Mouse (Mus musculus) left cerebral cortex, postnatal 4 days (tissue): ENCODE results near the gene Cnnm4. TPM values are rescaled to one million over a fixed set of nuclear protein-coding genes. Genes with fewer than 3 reads are reported as not detected.

Experiments
- DNase-seq: peaks from one replicate; pipeline ENCODE4 v3.0.0-alpha.2; 2022
- intact Hi-C: fragments of 180-260 bp; cut with DNase I; formaldehyde crosslinking; loops from one replicate; pipeline ENCODE4 v1.15.1; 2025
- microRNA-seq: library from miRNA; unstranded; fragments of <30 nt; microRNA quantifications from one replicate; pipeline ENCODE4 v1.2.0, GENCODE M21; 2022
- total RNA-seq, 2 experiments: library from RNA; stranded (reverse); gene quantifications; 2 replicates each; pipeline ENCODE4 v1.2.3; 2021

Gene Cnnm4
- total RNA-seq, 2 experiments from 2014 or later: 13.6 to 14.3 TPM

DNA sequence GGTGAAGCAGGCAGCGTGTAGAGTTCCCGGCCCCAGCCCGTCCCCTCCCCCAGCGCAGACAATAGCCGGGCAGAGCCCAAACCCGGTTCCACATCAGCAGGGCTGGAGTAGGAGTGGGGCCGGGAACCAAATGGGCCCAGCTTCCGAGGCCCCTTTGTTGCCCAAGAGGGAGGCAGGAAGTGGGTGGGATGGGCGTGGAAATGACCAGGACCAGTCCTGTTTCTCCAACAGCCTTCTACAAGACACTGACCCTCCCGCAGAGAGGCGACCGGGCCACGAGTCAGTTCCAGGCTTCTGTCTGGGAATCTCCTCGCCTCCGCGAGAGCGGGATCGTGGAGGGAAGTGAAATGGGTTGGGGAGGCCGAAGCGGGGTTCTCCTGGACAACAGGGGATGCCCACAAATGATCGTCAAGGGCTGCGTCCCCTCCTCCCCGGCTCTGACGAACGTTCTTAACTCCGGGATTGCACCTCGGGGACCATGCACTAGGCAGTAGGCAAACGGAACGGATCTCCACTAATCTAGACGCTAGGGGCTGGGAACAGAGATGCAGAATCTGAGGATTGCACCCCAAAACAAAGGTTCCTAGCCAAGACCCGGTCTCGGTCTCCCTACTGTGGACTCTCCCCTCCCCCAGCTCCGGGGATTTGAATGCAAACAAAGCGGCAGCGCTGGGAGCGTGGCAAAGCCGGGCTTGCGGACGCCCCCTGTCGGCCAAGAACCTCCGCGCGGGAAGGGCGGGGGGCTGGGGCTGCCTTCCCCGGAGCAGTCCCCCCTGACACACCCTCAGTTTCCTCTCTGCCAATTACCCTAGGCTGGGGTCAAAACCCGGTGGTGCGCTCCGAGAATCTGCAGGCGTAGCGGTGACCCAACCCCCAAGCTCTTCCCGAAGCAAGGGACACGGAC, 85.4 kb downstream of the Cnnm4 start:
- peak; percentile 99 for DNase-seq
- intact Hi-C loops: loop anchor here (5.0 to 10.0 kb wide), 2 partner anchors 78 to 125 kb away; partner anchors contain the start of gene Fam178b

DNA sequence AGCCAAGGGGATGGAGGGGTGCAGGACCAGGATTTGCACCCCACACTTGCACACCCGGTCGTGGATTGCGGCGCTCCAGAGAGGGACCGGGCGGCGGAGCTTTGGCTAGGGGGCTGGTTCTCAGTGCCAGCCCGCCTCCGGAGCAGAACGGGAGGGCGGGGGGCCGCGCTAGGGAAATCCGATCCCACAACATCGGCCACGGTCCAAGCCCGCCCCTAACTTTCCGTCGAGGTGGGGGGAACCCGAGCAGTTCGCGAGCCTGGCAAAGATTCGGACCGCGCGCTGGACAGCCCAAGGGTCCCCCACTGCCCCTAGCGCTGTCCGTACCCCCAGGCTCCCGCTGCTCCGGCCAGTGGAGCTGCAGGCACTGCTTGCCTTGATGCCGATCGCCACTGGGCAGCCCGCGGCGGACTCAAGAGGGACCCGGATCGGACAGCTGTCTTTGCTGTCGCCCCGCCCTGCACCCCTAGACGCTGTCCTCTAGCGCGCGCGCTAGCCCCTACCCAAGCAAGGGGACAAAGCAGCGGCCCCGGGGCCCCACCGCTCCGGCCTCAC, 86.1 kb downstream of the Cnnm4 start:
- intact Hi-C loops: loop anchor here (5.0 to 10.0 kb wide), 2 partner anchors 77 to 125 kb away; partner anchors contain the start of gene Fam178b

More for the DNA sequence above, 86.1 kb downstream of the Cnnm4 start:
- DNase-seq: peak; percentile 92

Small RNAs within 50 kb of the gene (microRNA-seq; reads per million reads assigned to microRNA genes)
- gene Gm47280: not detected

Other genes with a start within 250 kb of the Cnnm4 start
- gene Uggt1, start 226.9 kb upstream of the Cnnm4 start, total RNA-seq: 10 to 100 TPM; 54.7 to 56.0 TPM
- under 1 TPM; 0.34 to 0.56 TPM for gene Neurl3, start 196.9 kb upstream of the Cnnm4 start, total RNA-seq
- gene Arid5a, start 163.9 kb upstream of the Cnnm4 start, total RNA-seq: 1 to 10 TPM; 7.6 to 7.7 TPM
- 10 to 100 TPM; 61.4 to 67.1 TPM for gene Kansl3, start 102.4 kb upstream of the Cnnm4 start, total RNA-seq
- gene Fer1l5, start 99.3 kb upstream of the Cnnm4 start, total RNA-seq: under 1 TPM in 1 of 2 experiments, not detected in 1; 0.08 TPM
- 10 to 100 TPM; 40.7 to 45.7 TPM for gene Lman2l, start 26.3 kb upstream of the Cnnm4 start, total RNA-seq
- gene Cnnm3, start 40.2 kb downstream of the Cnnm4 start, total RNA-seq: 10 to 100 TPM; 39.3 to 40.0 TPM
- gene Ankrd23, start 65.3 kb downstream of the Cnnm4 start, total RNA-seq: 1 to 10 TPM; 8.3 to 8.6 TPM
- gene Gm42417, start 67.8 kb downstream of the Cnnm4 start, total RNA-seq: not detected
- 10 to 100 TPM; 13.4 to 15.1 TPM for gene Ankrd39, start 75.8 kb downstream of the Cnnm4 start, total RNA-seq
- 10 to 100 TPM; 60.5 to 65.4 TPM for gene Sema4c, start 86.7 kb downstream of the Cnnm4 start, total RNA-seq
- not detected for gene Fam178b, start 211.6 kb downstream of the Cnnm4 start, total RNA-seq
- gene Cox5b, start 219.8 kb downstream of the Cnnm4 start, total RNA-seq: 100 to 1,000 TPM; 457 to 466 TPM
- 1 to 10 TPM in 1 of 2 experiments, under 1 TPM in 1; 0.72 to 1.3 TPM for gene 4933424G06Rik, start 238.5 kb downstream of the Cnnm4 start, total RNA-seq
- 100 to 1,000 TPM; 130 to 156 TPM for gene Actr1b, start 242.8 kb downstream of the Cnnm4 start, total RNA-seq